Mouse (Mus musculus): ENCODE measurements around the gene Clec2h.

- TF ChIP-seq CTCF (IDR thresholded peaks at IDR 0.05), result no peak
- no peak for TF ChIP-seq POLR2A (IDR thresholded peaks at IDR 0.05; ENCODE audit: insufficient read depth, low read depth, low read length)
Observed at GRCm38 (mm10) chr6:128643999-128644398, 18.2 kb upstream of the Clec2h start.

Data from heart, adult 2 months (tissue).